Mouse (Mus musculus) common myeloid progenitor, adult 5-6 weeks (primary cell): ENCODE data around the gene Fez2. TPM values are rescaled to one million over a fixed set of nuclear protein-coding genes. Genes with fewer than 3 reads are reported as not detected.

Source experiments
- ATAC-seq: replicated peaks from 2 replicates; pipeline ENCODE4 v1.8.0; 2016; ENCODE audit warnings: low read depth, mild to moderate bottlenecking, moderate TSS enrichment, inconsistent platforms; ENCODE audit not compliant: poor library complexity, severe bottlenecking
- total RNA-seq: library from RNA; stranded (forward); fragments of 200-1000, 187-1606 nt; gene quantifications from 2 replicates; pipeline ENCODE4 v1.2.3, GENCODE M21; 2017

Gene Fez2
- total RNA-seq, 1 experiment from 2014 or later = 16.3 TPM

GRCm38 (mm10) chr17:78409900-78410299, 8.1 kb downstream of the Fez2 start:
- ATAC-seq = no peak

- no peak for ATAC-seq
Measured at GRCm38 (mm10) chr17:78408386-78408785, 9.6 kb downstream of the Fez2 start.

- no peak for ATAC-seq
Measured at GRCm38 (mm10) chr17:78407581-78407980, 10.4 kb downstream of the Fez2 start.

GRCm38 (mm10) chr17:78406854-78407253, 11.1 kb downstream of the Fez2 start:
- no peak for ATAC-seq

- no peak for ATAC-seq
Measured at GRCm38 (mm10) chr17:78405336-78405735, 12.6 kb downstream of the Fez2 start.

GRCm38 (mm10) chr17:78403804-78404203, 14.1 kb downstream of the Fez2 start:
- no peak for ATAC-seq

GRCm38 (mm10) chr17:78403229-78403628, 14.7 kb downstream of the Fez2 start:
- no peak for ATAC-seq

- no peak for ATAC-seq
Measured at GRCm38 (mm10) chr17:78402174-78402573, 15.8 kb downstream of the Fez2 start.

GRCm38 (mm10) chr17:78401713-78402112, 16.2 kb downstream of the Fez2 start:
- no peak for ATAC-seq

- ATAC-seq = no peak
Measured at GRCm38 (mm10) chr17:78401311-78401710, 16.6 kb downstream of the Fez2 start.

GRCm38 (mm10) chr17:78400130-78400840, 17.7 kb downstream of the Fez2 start:
- peak; percentile 47 for ATAC-seq

- ATAC-seq = no peak
Measured at GRCm38 (mm10) chr17:78392401-78393087, 25.4 kb downstream of the Fez2 start.

GRCm38 (mm10) chr17:78389573-78389972, 28.4 kb downstream of the Fez2 start:
- ATAC-seq = no peak

- ATAC-seq = no peak
Measured at GRCm38 (mm10) chr17:78388101-78388847, 29.7 kb downstream of the Fez2 start.

- no peak for ATAC-seq
Measured at GRCm38 (mm10) chr17:78387665-78388064, 30.3 kb downstream of the Fez2 start.

- no peak for ATAC-seq
Measured at GRCm38 (mm10) chr17:78382321-78382720, 35.6 kb downstream of the Fez2 start.

GRCm38 (mm10) chr17:78379730-78380245, 38.2 kb downstream of the Fez2 start:
- ATAC-seq = no peak

GRCm38 (mm10) chr17:78379079-78379729, 38.7 kb downstream of the Fez2 start:
- no peak for ATAC-seq

- ATAC-seq = no peak
Measured at GRCm38 (mm10) chr17:78376587-78376986, 41.4 kb downstream of the Fez2 start.

- ATAC-seq = no peak
Measured at GRCm38 (mm10) chr17:78374756-78375155, 43.2 kb downstream of the Fez2 start.
